Mouse (Mus musculus): Measurements from ENCODE around the gene Sdf4.

DNA sequence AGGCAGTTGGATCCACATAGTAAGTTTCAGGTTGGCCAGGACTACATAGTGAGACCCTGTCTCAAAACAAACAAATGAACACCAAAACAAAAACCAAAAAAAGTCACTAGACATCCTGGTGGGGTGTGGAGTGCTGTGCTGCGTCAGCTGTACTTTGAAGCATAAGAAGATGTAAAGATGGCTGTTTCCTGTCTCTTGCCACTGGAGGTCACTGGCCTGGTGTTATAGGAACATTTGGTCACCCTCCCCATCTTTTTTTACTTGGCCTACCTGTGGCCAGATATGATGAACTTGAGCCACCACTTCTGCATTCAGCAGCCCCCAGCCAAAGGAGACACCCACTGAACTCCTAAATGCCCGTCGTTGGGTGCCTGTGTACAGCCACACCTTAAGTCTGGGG is 28.7 kb downstream of the Sdf4 start:
- no peak for TF ChIP-seq POLR2A (IDR thresholded peaks at IDR 0.05; ENCODE audit: low read depth, low read length)
- TF ChIP-seq CTCF (IDR thresholded peaks at IDR 0.05; ENCODE audit: extremely low read depth, insufficient read length, insufficient replicate concordance, low read depth, low read length) = no peak
